Mouse (Mus musculus) gastrocnemius, postnatal 14 days (tissue): ENCODE data around the gene Nup210. TPM values are rescaled to one million over a fixed set of nuclear protein-coding genes. Genes with fewer than 3 reads are reported as not detected.
"Not testable (repeated sequence)": the region's sequence is repeated elsewhere in the genome, so short reads cannot be mapped to it uniquely, and the experiment has no call there.

Source experiments
- DNase-seq: peaks from one replicate; pipeline ENCODE4 v3.0.0; 2021; ENCODE audit warnings: mixed read lengths
- intact Hi-C: fragments of 180-260 bp; cut with DNase I; formaldehyde crosslinking; loops from one replicate; pipeline ENCODE4 v1.15.1; 2025; ENCODE audit warnings: low total_unique reads
- total RNA-seq, 2 experiments: library from RNA; stranded (reverse); gene quantifications; 2 replicates each; pipeline ENCODE4 v1.2.3; 2021

Nup210 gene
- total RNA-seq, 2 experiments from 2014 or later = 16.9 to 18.1 TPM

DNA sequence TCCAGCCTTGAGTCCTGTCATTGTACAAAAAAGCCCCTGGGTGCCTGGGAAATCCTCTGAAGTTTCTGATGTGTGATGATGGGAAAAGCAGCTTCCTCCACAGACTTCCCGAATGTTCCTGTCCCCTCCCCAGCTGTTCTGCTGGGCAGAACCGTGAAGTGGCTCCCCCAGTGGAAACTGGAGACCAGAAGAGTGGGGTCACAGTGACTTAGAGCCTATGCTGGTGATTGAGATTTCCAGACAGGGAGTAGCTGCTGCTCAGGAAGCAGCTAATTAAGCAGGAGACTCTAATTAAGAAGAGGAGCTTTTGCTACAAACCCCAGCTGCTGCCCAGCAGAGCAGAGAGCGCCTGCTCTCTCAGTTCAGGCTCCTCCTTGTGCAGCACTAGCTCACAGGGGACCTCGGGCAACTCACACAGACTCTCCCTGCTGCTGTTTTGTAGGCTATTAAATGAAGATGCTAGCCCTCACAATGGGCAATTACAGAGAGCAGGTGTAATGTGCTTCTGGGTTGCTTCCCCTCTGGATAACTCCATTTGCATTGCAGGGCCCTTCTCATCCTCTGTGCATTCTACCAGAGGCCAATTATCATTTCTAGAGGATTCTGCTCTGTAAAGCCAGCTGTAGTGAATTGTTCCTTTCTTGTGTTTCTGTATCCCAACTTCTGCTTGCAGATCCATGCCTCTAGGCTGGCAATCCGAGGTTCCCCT is 30.0 kb upstream of the Nup210 start:
- intact Hi-C loops = no loop called here
- DNase-seq = no peak

DNA sequence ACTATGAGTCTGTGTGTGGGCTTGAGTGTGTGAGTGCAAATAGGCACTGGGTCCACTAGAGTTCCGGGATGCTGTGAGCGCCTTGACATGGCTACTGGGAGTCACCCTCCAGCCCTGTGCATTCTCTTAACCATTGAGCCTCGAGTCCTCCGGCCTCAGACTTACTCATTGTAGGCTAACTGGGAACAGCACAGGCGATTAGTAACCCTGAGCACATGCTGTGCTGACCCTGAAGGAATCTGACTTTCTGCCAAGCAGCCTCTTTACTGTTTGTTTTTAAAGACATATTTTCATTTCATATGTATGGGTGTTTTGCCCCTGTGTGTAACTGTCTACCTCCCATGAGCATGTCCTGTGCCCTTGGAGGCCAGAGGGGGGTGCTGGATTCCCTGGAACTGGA is 28.9 kb upstream of the Nup210 start:
- intact Hi-C loops = no loop called here

DNA sequence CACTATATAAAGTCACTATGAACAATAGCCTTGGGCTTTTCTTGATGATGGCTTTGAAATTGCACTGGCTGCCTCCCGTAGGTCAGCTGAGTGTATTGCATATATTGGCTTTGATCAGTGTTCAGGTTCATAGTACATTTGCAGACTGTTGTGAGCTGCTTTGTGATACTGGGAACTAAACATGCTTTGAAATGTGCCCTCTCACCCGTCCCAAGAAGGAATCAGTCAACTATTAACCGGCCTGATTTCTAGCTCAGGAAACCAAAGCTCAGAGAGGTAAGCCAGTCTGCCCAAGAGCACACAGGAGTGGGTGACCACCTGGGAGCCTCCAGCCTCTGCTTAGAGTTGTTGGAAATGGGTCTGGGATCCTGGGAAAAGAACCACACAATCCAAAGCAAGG is 28.4 kb upstream of the Nup210 start:
- DNase-seq = no peak
- intact Hi-C loops = no loop called here

More for the DNA sequence above, 28.9 kb upstream of the Nup210 start:
- DNase-seq = no peak

DNA sequence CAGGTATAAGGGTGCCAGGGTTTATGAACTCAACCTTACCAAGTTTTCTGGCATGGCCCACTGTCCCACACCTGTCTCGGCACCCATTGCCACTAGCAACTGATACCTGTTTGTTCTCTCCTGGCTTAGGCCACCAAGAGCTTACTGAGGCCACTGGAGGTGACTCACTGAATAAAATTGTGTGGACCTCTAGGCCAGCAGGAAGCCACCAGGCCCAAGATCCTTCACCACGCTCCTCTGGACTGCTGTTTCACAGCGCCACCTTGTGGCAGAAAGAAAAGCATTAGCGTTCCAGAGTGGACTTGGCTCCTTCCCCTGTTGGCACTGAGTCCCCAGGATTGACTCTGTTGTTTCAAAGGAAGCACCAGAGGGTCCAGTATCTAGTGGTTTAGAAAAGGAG is 23.2 kb upstream of the Nup210 start:
- intact Hi-C loops = loop anchor here (5.0 to 10.0 kb wide), 3 partner anchors 38 to 323 kb away; no protein-coding TSS in a partner anchor
- DNase-seq = peak; percentile 80

DNA sequence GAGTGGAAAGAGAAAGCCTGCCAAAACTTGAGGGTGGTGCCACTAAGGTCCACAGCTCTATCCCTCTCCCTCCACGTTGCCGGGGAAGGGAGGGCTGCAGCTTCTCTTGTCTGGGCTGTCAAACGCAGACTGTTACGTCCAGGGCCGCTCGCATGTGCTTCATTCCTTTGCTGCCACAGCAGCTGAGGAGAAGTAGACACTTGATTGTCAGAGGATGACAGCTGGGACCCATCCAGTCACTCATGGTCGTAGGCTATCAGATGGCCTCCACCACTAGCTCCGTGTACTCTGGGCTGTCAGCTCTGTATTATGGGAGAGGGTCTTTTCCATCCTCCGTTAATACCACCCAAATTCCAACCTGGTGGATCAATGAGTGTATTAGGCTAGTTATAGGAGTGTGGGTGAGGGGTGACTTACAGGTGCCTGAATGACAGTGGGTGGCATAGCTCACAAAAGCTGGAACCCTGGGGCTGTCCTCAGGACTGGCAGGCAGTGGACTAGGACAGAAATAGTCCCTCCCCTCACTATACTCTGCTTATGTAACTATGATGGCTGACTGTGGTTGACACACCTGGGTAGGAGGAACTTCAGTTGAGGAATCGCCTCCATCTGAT is 20.8 kb upstream of the Nup210 start:
- DNase-seq = no peak
- intact Hi-C loops = loop anchor here (5.0 to 10.0 kb wide), 2 partner anchors 73 to 320 kb away; no protein-coding TSS in a partner anchor

DNA sequence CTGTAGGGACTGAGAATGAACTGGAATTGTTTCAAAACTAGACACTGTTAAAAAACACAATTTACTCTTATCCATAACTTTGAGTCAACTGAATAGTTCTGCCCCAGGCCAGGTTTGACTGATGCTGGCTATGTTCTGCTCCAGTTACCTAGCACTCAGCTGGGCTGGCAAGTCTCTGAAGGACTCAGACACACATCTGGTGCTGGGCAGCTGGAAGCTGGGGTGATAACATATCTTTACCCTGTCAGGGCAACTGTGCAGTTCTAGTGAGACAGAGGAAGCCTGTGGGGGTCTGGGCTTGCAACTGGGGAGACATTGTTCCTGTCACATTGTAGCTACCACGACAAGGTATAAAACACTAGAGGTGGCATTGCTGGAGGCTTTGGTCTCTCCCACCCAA is 14.2 kb upstream of the Nup210 start:
- no peak for DNase-seq
- intact Hi-C loops = loop anchor here (10.0 kb wide), 1 partner anchor 66 kb away; no protein-coding TSS in a partner anchor

DNA sequence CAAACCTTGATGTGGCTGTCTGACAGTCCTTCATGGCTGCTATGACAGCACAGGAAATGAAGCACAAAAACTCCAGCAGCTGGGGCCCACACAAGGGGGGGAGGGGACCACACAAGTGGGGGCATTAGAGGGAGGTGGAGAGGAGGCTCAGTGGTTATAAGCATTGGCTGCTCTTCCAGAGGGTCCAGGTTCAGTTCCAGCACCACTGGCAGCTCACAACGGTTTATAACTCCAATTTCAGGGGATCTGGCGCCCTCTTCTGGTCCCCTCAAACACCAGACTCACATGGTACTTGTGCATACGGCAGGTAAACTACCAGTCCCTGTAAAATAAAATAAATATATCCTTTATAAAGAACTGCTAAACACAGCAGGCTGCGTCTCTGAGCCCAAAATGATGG is 12.4 kb upstream of the Nup210 start:
- intact Hi-C loops = no loop called here
- no peak for DNase-seq

DNA sequence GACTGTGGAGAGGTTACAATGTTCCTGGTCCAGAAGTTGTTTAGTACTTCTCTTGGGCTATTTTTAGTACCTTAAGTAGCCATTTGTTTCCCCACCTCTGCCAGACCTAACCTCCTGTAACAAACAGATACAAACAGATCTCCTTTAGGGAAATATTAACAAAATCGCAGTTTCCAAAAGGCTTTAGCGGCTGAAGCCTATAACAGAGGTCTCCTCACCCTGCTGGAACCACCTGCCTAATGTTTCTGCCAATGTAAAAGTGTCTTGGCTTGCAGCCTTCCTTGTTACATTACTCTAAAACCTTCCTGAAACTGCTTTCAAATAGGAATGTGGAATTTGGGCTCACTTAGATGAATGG is 8.6 kb upstream of the Nup210 start:
- intact Hi-C loops = no loop called here

DNA sequence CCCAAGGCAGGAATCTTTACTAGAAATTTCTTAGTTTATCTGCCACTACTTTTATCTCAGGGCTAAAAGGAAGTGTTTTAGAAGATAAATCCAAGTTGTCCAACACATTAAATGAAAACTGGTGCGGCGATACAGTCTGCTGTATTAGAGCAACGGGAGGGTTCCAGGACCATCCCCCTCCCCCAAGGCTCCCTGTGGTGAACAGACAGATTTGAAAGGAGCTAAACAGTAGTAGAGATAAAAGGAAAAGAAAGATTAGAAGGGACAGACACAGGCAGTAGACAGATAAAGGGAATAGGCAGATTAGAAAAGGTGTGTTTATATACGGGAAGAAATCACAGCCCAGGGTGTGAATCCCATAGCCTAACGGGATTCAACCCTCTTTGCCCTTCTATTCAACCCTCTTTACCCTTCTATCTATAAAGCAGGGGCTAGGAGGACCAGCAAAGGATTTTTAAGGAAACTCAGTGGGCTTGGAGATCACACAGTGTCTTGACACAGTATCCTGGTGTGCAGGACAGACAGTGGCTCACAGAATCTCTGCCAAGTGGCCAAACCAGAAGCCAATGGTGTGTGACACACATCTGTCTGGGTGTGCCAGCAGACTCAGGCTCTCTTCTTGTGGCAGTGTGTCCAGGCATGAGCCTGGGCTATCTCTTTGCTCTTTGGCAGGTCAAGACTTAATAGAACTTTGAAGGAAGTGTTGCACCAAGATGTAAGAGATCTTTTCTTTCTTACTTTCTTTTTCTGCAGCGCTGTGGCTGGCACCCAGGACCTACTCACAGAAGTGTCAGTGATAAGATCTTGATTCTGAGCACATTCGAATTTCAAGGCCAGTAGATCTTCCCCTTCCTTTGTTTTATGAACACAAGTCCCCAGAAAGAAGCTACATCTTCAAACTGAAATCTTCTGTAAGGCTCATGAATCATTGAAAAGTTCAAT is 7.9 kb upstream of the Nup210 start:
- no peak for DNase-seq
- intact Hi-C loops = no loop called here

More for the DNA sequence above, 8.6 kb upstream of the Nup210 start:
- DNase-seq = no peak

DNA sequence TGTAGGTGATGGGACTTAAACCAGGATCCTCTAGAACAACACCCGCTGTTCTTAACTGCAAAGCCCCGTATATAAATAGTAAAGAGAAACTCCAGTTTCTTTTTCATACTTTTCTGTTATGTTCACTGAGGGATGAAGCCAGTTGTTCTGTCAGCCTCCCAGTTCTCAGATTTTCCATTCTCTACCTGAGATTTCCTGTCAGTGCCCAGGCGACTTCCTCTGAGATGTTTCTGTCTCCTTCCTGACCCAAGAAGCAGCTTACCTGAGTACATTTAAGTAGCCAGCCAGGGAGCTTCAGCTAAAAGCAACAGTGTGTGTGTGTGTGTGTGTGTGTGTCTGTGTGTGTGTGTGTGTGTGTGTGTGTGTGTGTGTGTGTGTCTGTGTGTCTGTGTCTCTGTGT is 6.8 kb upstream of the Nup210 start:
- intact Hi-C loops = no loop called here
- DNase-seq = no peak

DNA sequence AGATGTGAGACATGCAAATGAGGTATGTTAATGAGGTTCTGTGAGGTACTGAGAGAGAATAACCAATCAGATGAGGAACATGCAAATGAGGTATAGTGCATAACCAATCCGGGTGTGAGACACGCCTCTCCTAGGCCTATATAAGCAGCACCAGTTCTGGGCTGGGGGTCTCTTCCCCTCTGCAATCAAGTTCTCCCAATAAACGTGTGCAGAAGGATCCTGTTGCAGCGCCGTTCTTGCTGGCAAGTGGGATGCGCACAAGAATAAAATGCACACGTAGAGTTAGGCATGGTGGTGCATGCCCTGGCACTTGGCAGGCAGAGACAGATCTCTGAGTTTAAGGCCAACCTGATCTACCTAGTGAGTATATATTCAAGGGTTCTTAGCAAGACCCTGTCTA is 4.5 kb upstream of the Nup210 start:
- DNase-seq, intact Hi-C loops: not testable (repeated sequence)

DNA sequence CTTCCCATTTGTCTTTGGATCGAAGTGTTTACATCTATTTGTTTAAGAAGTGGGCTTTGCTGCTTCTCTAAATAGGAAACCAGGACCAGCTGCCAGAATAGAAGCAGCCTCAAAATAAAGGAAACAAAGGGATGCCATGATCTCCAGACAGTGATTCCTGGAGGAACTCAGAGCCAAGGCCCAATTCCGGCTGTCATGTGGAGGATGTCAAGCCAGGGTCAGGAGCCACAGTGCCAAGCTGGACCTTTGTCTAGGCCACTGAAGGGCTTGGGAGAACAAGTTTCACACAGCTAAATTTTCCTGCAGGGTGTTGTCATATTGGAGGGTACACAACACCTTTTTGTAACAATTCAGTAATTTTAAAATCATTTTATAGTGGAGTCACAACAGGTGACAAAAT is 3.6 kb upstream of the Nup210 start:
- intact Hi-C loops = no loop called here

DNA sequence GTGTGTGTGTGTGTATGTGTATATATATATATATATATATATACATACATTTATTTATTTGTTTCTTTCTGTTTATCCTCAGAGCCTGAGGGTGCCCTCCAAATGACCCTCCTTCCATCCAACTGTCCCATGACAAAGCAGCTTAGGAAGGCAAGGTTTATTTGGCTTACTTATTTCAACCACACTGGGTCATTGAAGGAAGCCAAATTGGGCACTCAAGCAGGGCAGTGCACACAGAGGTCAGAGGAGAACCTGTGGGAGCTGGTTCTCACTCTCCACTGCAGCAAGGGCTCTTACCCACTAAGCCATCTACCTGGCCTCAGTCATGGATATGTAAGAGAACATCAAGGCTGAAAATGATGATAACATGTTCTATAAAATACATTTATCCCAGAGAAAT is 1.9 kb upstream of the Nup210 start:
- intact Hi-C loops = no loop called here
- no peak for DNase-seq

More for the DNA sequence above, 3.6 kb upstream of the Nup210 start:
- no peak for DNase-seq

DNA sequence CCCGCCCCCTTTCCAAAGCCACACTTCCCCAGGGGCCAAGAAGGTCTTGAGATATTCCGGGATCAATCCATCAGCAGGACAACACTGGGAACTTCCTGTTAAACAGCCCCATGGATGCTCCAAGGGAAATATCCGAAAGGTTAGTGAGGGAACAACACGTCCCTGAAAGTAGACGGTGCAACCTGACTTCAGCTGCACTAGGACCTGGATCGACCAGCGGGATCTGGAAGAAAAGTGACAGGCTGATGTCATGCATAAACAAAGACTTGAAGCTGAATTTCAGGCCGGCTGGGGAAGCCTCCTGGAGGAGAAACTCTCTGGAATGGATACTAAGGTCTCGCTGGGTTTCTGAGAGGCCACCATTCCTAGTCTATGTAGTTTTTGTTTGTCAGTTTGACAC is 520 bp upstream of the Nup210 start:
- no peak for DNase-seq
- intact Hi-C loops = no loop called here

DNA sequence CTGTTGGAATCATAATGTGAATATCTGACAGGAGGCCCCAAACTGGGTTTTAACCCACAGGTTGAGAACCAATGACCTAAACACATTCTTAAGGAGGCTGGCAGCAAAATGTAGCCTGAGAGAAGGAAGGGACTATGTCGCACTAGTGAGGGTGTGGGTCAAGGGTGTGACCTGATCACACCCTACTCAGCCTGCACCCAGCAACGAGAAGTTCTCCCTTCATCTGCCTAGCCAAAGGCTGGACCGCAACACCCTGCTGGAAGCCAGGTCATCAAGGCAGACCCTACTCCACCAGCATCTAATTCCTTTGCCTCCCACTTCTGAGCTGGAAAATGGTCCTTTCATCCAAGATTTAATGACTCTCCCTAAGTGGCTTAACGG is 776 bp downstream of the Nup210 start:
- intact Hi-C loops = no loop called here
- no peak for DNase-seq

DNA sequence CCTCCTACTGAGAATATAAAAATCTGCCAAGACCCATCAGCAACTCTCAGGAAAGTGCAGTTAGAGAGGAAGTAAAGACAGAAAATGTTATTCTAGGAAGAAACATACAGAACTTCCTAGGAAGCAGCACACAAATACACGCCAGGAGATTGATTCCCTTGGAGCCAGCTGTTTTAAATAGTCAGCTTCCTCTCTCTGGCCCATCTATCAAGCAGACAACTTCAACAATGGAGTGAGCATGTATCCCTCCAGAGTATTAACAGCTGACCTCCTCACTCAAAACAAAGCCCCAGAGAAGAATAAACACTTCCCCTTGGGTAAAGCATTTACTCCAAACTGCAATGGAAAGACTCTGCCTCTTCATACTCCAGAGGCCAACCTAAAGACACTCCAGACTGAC is 1.5 kb downstream of the Nup210 start:
- intact Hi-C loops = no loop called here
- no peak for DNase-seq

DNA sequence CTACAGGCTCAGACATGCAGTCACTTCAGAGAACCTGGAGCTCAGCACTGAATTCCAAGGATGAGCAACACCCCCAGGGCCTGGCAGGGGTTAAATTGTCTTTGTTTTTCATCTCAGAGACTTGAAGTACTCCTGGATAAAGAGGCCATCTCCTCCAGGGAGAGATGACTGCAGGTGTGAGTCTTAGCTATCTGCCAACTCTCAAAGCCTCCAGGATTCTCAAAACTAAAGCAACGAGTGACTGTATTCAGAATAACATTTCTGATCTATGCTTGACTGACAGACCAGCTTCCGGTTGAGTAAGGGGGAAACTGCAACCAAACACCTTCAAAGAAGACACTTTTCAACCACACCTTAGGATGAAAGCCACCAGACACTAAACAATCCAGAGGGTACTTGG is 1.9 kb downstream of the Nup210 start:
- intact Hi-C loops = no loop called here
- DNase-seq = no peak

DNA sequence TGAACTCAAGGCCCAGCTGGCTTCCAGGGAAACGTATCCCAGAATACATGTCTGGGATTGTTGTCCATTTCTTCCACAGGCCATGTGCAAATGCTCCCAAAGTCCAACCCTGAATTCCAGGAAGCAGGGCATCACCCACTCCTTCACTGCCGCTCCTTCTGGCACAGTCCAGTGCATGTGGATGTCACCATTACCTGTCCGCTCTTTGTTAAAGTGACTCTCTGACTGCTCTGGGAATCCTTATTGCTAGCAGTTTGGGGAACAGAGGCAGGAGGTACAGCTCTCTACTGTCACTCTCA is 4.7 kb downstream of the Nup210 start:
- intact Hi-C loops = no loop called here
- DNase-seq = no peak

DNA sequence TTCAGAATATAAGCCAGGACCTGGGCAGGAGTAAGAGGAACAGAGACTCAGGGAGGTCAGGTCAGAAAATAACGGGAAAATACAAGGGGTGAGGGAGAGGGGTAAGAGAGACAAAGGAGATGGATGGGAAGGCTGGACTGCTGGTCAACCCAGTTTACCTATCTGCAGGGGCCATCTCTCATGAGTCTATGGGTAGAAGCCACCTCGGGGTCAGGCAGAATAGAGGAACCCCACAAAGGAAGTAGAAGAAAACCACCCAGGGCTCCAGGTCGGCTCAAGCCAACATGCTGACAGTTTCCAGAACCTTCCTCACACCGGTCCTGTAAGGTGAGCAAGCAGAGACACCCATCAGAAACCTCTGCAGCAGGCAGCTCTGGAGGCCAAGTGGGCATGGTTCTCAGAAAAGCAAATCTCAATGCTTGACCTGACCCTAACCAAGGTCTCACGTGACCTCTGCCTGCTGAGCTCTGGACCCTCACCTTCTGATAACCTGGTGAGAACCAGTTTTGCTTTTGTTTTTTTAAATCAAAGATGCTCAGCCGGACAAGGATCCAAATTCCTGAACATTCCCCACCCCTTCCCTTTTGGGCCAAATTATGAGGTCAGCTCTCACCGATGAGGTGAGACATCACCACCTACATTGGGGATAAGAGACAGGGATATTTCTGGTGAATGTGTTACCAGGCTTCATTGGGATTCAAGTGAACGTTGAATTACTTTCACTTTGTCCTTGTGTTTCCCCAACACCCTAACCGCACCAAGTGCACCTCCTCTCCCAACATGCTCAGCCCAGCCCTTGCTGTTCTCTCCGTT is 5.3 kb downstream of the Nup210 start:
- no peak for DNase-seq
- intact Hi-C loops = no loop called here
